Mouse (Mus musculus): ENCODE results near the gene Eapp. TPM values are rescaled to one million over a fixed set of nuclear protein-coding genes. Genes with fewer than 3 reads are reported as not detected.
"Not testable (repeated sequence)": the region's sequence is repeated elsewhere in the genome, so short reads cannot be mapped to it uniquely, and the experiment has no call there.

Eapp gene
- polyA plus RNA-seq, 1 experiment from 2014 or later, result 57.0 TPM

DNA sequence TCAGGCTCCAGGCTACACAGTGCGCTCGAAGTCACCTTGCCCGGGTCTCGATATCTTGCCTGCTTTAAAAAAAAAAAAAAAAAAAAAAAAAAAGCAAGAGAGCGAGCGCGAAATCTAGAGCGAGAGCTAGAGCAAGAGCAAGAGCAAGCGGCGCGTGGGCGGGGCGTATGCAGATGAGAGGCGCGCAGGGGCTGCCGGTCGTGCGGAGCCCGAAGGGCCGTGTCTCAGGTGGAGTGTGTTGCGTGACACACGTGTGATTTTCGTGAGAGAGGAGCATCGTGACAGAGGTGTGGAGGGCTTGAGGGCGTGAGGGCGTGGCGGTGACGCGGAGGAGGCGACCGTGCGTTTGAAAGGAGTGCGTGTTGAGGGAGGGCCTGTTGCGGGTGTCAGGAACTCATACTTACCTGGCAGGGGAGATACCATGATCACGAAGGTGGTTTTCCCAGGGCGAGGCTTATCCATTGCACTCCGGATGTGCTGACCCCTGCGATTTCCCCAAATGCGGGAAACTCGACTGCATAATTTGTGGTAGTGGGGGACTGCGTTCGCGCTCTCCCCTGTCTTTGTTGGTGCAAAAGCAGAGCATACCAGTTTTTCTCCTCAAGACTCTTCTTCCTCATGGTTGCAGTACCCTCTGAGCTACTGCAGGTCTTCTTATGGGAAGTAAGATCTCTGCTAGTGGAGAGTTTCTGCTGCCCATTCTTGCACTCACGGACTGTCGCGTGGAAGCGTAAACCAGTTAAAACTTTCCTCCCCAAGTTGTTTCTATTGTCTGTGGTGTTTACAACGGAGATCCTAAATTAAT, 18.3 kb upstream of the Eapp start:
- not testable (repeated sequence) for H3K9ac ChIP-seq (ENCODE audit: low read length); H3K36me3 ChIP-seq (ENCODE audit: control insufficient read depth, insufficient read depth, low read length); H3K4me3 ChIP-seq (replicated peaks; ENCODE audit: low read length); H3K27ac ChIP-seq (ENCODE audit: low read length); H3K27me3 ChIP-seq (ENCODE audit: control insufficient read depth, insufficient read depth, low read length); H3K4me1 ChIP-seq (ENCODE audit: control insufficient read depth, insufficient read depth, low read length); H3K4me2 ChIP-seq (ENCODE audit: low read depth, low read length); H3K9me3 ChIP-seq (replicated peaks; ENCODE audit: control insufficient read depth, low read length)
- WGBS, result 3% methylated on average over 3 of the region's 48 CpGs
- peak; percentile 61 for ATAC-seq (ENCODE audit: insufficient read depth, low FRiP score)

DNA sequence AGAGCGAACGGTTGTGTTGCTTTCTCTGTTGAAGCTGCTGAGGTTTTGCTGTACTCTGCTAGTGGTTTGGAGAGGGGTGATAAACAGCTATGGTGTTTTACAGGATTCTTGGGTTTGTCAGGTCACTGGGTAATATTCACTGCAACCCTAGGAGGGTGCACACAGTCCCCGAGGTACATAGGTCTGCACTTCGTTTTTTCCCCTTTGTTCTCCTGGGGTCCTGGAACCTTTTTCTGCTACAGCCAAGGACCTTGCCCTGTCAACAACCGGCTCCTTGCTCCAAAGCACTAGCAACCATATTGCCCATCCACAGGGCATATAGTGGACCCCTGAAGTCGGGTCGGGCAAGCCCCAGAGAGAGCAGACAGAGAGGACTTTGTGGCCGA, 14.8 kb upstream of the Eapp start:
- not testable (repeated sequence) for H3K36me3 ChIP-seq (ENCODE audit: control insufficient read depth, insufficient read depth, low read length); H3K9me3 ChIP-seq (replicated peaks; ENCODE audit: control insufficient read depth, low read length); H3K4me1 ChIP-seq (ENCODE audit: control insufficient read depth, insufficient read depth, low read length); H3K9ac ChIP-seq (ENCODE audit: low read length); H3K4me2 ChIP-seq (ENCODE audit: low read depth, low read length); H3K4me3 ChIP-seq (replicated peaks; ENCODE audit: low read length); H3K27me3 ChIP-seq (ENCODE audit: control insufficient read depth, insufficient read depth, low read length); H3K27ac ChIP-seq (ENCODE audit: low read length)
- ATAC-seq (ENCODE audit: insufficient read depth, low FRiP score), result peak; percentile 87
- 0% methylated on average over 3 of the region's 8 CpGs for WGBS

DNA sequence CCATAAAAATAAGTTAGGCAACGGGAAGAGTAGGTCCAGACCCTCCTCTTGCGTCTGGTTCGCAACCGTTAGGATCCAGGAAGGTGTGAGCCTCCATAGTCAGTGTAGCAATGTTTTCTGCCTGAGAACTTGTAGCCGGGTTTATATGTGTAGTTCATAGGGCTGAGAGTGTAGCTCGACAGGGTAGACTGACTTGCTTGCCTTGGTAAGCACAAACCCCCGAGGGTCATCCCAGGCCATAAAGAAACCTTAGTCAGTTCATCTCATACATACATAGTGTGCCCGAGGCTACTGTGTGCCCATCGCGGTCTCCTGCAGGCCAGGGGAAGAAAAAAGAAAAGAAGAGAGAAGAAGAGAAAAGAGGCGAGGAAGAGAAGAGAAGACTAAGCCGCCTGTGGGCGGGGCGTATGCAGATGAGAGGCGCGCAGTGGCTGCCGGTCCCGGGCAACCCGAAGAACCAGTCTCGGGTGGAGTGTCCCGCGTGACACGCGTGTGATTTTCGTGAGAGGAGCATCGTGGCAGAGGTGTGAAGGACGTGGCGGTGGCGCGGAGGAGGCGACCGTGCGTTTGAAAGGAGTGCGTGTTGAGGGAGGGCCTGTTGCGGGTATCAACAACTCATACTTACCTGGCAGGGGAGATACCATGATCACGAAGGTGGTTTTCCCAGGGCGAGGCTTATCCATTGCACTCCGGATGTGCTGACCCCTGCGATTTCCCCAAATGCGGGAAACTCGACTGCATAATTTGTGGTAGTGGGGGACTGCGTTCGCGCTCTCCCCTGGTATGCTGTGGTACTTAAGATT, 14.2 kb upstream of the Eapp start:
- H3K4me3 ChIP-seq (replicated peaks; ENCODE audit: low read length); H3K27me3 ChIP-seq (ENCODE audit: control insufficient read depth, insufficient read depth, low read length); H3K27ac ChIP-seq (ENCODE audit: low read length); H3K36me3 ChIP-seq (ENCODE audit: control insufficient read depth, insufficient read depth, low read length); H3K9ac ChIP-seq (ENCODE audit: low read length); H3K9me3 ChIP-seq (replicated peaks; ENCODE audit: control insufficient read depth, low read length); H3K4me2 ChIP-seq (ENCODE audit: low read depth, low read length); H3K4me1 ChIP-seq (ENCODE audit: control insufficient read depth, insufficient read depth, low read length): not testable (repeated sequence)
- WGBS, result 3% methylated on average over 9 of the region's 44 CpGs
- peak; percentile 54; the same call in 1 of the 2 replicates for ATAC-seq (ENCODE audit: insufficient read depth, low FRiP score)

DNA sequence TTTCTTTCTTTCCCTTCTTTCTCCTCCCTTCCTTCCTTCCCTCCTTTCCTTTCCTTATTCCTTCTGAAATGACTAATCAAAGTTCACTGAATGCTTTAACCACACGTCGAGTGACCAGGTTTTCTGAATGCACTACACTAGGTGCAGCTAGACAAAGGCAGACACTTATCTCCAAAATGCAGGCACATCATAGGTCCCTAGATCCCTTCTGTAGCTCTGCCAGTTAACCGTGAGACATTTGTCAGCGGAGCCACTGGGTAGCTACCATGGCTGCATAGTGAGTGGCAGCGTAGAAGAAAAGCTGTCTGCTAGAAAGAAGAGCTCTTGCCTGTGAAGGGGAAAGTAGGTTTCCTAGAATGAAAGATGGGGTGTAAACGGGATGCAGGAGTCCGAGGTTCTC, 3.7 kb upstream of the Eapp start:
- Histone ChIP-seq H3K4me1 (ENCODE audit: control insufficient read depth, insufficient read depth, low read length) (0 out of 2 replicates have a peak, but pooled peaks cover 3% of the 10 kb centered on the region), H3K27me3 (ENCODE audit: control insufficient read depth, insufficient read depth, low read length) (no peaks in the 10 kb centered on the region), H3K9me3 (replicated peaks; ENCODE audit: control insufficient read depth, low read length) (no peaks in the 10 kb centered on the region), H3K4me2 (ENCODE audit: low read depth, low read length) (no peak overlapping the region), H3K27ac (ENCODE audit: low read length) (no peak overlapping the region), H3K4me3 (replicated peaks; ENCODE audit: low read length) (no peak overlapping the region), H3K36me3 (ENCODE audit: control insufficient read depth, insufficient read depth, low read length) (no peaks in the 10 kb centered on the region), H3K9ac (ENCODE audit: low read length) (no peak overlapping the region)
- 66% methylated on average over 7 of the region's 7 CpGs for WGBS
- no peak for ATAC-seq (ENCODE audit: insufficient read depth, low FRiP score)

DNA sequence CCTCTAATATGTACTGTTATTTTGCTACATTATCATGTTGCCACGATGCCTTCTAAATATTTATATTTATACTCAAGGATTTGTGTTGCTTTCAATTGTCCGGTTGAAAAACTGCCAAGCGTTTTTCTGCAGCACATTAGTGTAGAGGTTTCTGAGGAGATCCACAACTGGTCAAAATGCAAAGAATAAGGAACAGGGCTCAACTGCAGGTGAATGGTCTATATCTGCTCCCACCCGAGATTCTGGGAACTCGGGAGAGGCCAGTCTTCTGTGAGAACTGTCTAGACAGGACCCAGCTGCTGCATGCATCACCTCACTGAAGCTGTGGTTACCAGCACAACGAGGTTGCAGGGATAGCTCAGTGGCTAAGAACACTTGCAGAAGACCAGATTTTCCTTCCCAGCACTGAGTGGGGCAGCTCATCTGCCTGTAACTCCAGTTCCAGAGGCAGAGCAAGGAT, 2.1 kb upstream of the Eapp start:
- H3K4me1 ChIP-seq (ENCODE audit: control insufficient read depth, insufficient read depth, low read length), result 0 out of 2 replicates have a peak, but pooled peaks cover 3% of the 10 kb centered on the region
- no peak overlapping the region for H3K4me3 ChIP-seq (replicated peaks; ENCODE audit: low read length)
- no peak overlapping the region for H3K4me2 ChIP-seq (ENCODE audit: low read depth, low read length)
- no peak overlapping the region for H3K9ac ChIP-seq (ENCODE audit: low read length)
- no peak for ATAC-seq (ENCODE audit: insufficient read depth, low FRiP score)
- no peaks in the 10 kb centered on the region for H3K36me3 ChIP-seq (ENCODE audit: control insufficient read depth, insufficient read depth, low read length)
- H3K9me3 ChIP-seq (replicated peaks; ENCODE audit: control insufficient read depth, low read length), result no peaks in the 10 kb centered on the region
- H3K27ac ChIP-seq (ENCODE audit: low read length), result no peak overlapping the region
- WGBS, result 34% methylated on average over 6 of the region's 6 CpGs
- no peaks in the 10 kb centered on the region for H3K27me3 ChIP-seq (ENCODE audit: control insufficient read depth, insufficient read depth, low read length)

DNA sequence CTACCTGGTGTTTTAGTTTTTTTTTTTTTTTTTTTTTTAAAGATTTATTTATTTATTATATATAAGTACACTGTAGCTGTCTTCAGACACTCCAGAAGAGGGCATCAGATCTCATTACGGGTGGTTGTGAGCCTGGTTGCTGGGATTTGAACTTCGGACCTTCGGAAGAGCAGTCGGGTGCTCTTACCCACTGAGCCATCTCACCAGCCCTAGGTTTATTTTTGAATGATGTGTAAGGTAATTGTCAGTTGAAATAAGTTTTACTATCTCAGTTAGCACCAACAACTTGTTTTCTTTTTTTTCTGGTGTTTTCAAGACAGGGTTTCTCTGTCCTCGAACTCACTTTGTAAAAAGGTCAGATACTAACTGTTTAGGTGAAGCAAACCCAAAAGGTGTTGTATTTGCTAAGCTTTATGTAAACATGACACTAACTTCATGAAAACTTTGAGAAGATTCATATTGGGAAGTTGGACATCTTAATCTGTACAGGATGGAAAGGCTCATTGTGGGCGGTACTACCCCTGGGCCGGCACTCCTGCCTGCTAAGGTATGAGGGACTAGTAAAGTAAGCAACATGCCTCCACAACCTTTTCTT, 1.4 kb upstream of the Eapp start:
- H3K27me3 ChIP-seq (ENCODE audit: control insufficient read depth, insufficient read depth, low read length), result no peaks in the 10 kb centered on the region
- no peak overlapping the region for H3K9ac ChIP-seq (ENCODE audit: low read length)
- H3K4me3 ChIP-seq (replicated peaks; ENCODE audit: low read length), result no peak overlapping the region
- ATAC-seq (ENCODE audit: insufficient read depth, low FRiP score), result no peak
- 0 out of 2 replicates have a peak, but pooled peaks cover 5% of the 10 kb centered on the region for H3K36me3 ChIP-seq (ENCODE audit: control insufficient read depth, insufficient read depth, low read length)
- whole genome bisulfite sequencing, result 6% methylated on average over 7 of the region's 7 CpGs
- H3K9me3 ChIP-seq (replicated peaks; ENCODE audit: control insufficient read depth, low read length), result no peaks in the 10 kb centered on the region
- H3K4me2 ChIP-seq (ENCODE audit: low read depth, low read length), result no peak overlapping the region
- H3K4me1 ChIP-seq (ENCODE audit: control insufficient read depth, insufficient read depth, low read length), result 0 out of 2 replicates have a peak, but pooled peaks cover 3% of the 10 kb centered on the region
- H3K27ac ChIP-seq (ENCODE audit: low read length), result no peak overlapping the region; the same call in 1 of the 2 replicates

DNA sequence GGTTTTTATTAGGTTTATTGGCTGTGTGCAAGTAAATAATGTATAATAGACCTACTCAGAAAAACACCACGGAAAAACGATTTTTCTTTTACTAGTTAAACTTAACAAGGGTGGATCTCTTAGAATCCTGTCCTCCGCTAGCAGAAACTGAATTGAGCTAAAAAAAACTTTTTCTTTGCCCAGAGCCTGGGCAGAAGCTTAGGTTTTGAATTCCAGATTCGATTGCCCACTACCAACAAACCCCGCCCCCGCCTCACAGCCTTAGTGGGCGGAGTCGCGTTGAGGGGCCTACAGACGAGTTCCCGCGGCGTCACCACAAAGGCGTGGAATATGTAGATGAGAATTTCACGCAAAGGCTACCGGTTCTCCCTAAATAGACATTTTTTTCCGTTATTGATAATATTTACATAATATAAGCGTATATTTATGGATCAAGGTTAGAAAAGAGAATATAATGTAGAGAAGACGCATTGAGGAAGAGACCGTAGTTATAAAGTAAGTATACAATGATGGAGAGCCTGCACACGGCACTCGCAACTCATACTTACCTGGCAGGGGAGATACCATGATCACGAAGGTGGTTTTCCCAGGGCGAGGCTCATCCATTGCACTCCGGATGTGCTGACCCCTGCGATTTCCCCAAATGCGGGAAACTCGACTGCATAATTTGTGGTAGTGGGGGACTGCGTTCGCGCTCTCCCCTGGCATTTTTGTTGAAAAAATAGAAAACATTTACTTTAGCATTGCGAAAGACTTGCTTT, 725 bp upstream of the Eapp start:
- H3K27ac ChIP-seq (ENCODE audit: low read length), result peak overlapping the region; percentile 96
- under 1% methylated on average over 32 of the region's 32 CpGs for WGBS
- H3K27me3 ChIP-seq (ENCODE audit: control insufficient read depth, insufficient read depth, low read length), result no peaks in the 10 kb centered on the region
- peak overlapping the region; percentile 68 for H3K4me2 ChIP-seq (ENCODE audit: low read depth, low read length)
- H3K9ac ChIP-seq (ENCODE audit: low read length), result peak overlapping the region; percentile 81
- H3K9me3 ChIP-seq (replicated peaks; ENCODE audit: control insufficient read depth, low read length), result no peaks in the 10 kb centered on the region
- H3K4me1 ChIP-seq (ENCODE audit: control insufficient read depth, insufficient read depth, low read length), result 0 out of 2 replicates have a peak, but pooled peaks cover 3% of the 10 kb centered on the region
- H3K4me3 ChIP-seq (replicated peaks; ENCODE audit: low read length), result peak overlapping the region; percentile 67
- ATAC-seq (ENCODE audit: insufficient read depth, low FRiP score), result peak; percentile 93
- H3K36me3 ChIP-seq (ENCODE audit: control insufficient read depth, insufficient read depth, low read length), result 0 out of 2 replicates have a peak, but pooled peaks cover 5% of the 10 kb centered on the region

DNA sequence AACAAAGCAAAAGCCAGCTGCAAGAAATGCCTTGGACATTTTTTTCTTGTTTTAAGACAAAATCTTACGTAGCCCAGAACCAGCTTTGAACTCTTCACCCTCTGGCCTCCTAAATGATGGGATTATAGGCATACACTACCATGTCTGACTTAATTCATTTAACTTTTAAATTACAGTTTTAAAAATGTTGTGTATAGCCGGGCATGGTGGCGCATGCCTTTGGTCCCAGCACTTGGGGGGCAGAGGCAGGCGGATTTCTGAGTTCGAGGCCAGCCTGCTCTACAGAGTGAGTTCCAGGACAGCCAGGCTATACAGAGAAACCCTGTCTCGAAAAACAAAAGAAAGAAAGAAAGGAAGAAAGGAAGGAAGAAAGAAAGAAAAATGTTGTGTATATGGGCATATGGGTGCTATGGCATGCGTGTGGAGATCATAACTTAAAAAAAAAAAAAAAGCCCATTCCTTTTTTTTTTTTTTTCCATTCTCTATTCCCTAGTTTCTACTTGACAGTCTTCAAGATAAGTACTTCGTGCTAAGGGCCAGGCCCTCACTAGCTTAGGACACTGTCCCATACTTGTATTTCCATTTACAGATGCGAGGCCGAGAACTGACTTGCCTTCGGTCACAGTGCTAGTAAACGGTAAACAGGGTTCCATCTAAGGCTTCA, 718 bp downstream of the Eapp start:
- Histone ChIP-seq H3K9ac (ENCODE audit: low read length) (peak overlapping the region; percentile 81), H3K27me3 (ENCODE audit: control insufficient read depth, insufficient read depth, low read length) (no peaks in the 10 kb centered on the region), H3K27ac (ENCODE audit: low read length) (peak overlapping the region; percentile 96), H3K9me3 (replicated peaks; ENCODE audit: control insufficient read depth, low read length) (no peaks in the 10 kb centered on the region), H3K4me1 (ENCODE audit: control insufficient read depth, insufficient read depth, low read length) (0 out of 2 replicates have a peak, but pooled peaks cover 3% of the 10 kb centered on the region), H3K4me2 (ENCODE audit: low read depth, low read length) (peak overlapping the region; percentile 59), H3K36me3 (ENCODE audit: control insufficient read depth, insufficient read depth, low read length) (peaks cover 8% of the 10 kb centered on the region; the same call in 1 of the 2 replicates), H3K4me3 (replicated peaks; ENCODE audit: low read length) (peak overlapping the region; percentile 67)
- ATAC-seq (ENCODE audit: insufficient read depth, low FRiP score), result no peak
- WGBS, result 36% methylated on average over 12 of the region's 12 CpGs

All from stomach, embryonic 16.5 days (tissue).